In the genomic region with DNA sequence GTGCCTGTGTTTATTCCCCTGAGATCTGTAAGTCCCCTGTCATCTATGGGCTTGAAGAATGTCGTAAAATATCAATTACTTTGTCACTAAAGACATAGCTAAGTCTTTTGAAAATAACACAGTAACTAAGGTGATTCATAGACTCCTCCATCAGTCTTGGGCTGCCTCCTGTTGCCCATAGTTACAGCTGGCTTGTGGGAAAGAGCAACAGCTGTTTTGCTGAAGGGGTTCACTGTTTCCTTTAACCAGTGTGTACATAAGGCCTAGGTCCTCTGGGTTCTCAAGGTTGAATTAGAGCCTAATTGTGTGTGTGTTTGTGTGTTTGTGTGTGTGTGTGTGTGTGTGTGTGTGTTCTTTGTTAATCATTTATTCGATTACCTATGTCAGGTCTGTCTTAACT, we compare ENCODE assay signal across 21 mouse cellular contexts. TPM values are rescaled to one million over a fixed set of nuclear protein-coding genes. Genes with fewer than 3 reads are reported as not detected.
DNase-seq lines count a peak whose midpoint lies in the region; ATAC-seq and TF ChIP-seq lines count a peak whose summit lies in the region.
"Had no signal": no experiment of that assay in that cellular context is flagged by ENCODE, and none has a peak within 500 bp of the region (broad histone marks: within the 10 kb centered on the region; RNA-seq: fewer than 3 reads in every experiment).

No protein-coding gene starts in this region.

- no peak for TF ChIP-seq EP300 in stomach, postnatal 0 days (optimal IDR thresholded peaks at IDR 0.05)

- no peak overlapping the region for H3K27ac ChIP-seq in forebrain, postnatal 0 days (ENCODE audit: low read depth, low read length)
- no peak overlapping the region for H3K27ac ChIP-seq in forebrain, embryonic 10.5 days
- H3K27ac ChIP-seq in kidney, postnatal 0 days: no peak overlapping the region
- H3K27ac ChIP-seq in stomach, embryonic 15.5 days: no peak overlapping the region; the same call in 1 of the 2 replicates
- H3K27ac ChIP-seq in stomach, postnatal 0 days (replicated peaks): no peak overlapping the region
- H3K27ac ChIP-seq in stomach, embryonic 16.5 days (ENCODE audit: low read length): no peak overlapping the region
- H3K27ac ChIP-seq: forebrain, embryonic 12.5 days; hindbrain, embryonic 10.5 days; kidney, embryonic 15.5 days; limb, embryonic 15.5 days; liver, embryonic 14.5 days; midbrain, embryonic 13.5 days had no signal

- H3K4me2 ChIP-seq in forebrain, postnatal 0 days (ENCODE audit: low read depth): no peak overlapping the region
- H3K4me2 ChIP-seq in kidney, postnatal 0 days (ENCODE audit: low read length): no peak overlapping the region
- H3K4me2 ChIP-seq in stomach, embryonic 15.5 days: no peak overlapping the region
- H3K4me2 ChIP-seq in stomach, postnatal 0 days (replicated peaks; ENCODE audit: low read depth): no peak overlapping the region
- no peak overlapping the region for H3K4me2 ChIP-seq in stomach, embryonic 16.5 days (ENCODE audit: low read depth, low read length)
- H3K4me2 ChIP-seq: forebrain, embryonic 12.5 days; heart, embryonic 11.5 days; kidney, embryonic 15.5 days; limb, embryonic 15.5 days; lung, embryonic 14.5 days; midbrain, embryonic 13.5 days had no signal

- H3K9ac ChIP-seq in forebrain, postnatal 0 days: no peak overlapping the region
- no peak overlapping the region for H3K9ac ChIP-seq in kidney, postnatal 0 days (ENCODE audit: low read depth, low read length)
- no peak overlapping the region for H3K9ac ChIP-seq in stomach, embryonic 15.5 days
- no peak overlapping the region for H3K9ac ChIP-seq in stomach, postnatal 0 days (ENCODE audit: low read length)
- H3K9ac ChIP-seq in stomach, embryonic 16.5 days (ENCODE audit: low read length): no peak overlapping the region
- H3K9ac ChIP-seq: forebrain, embryonic 12.5 days; kidney, embryonic 15.5 days; limb, embryonic 15.5 days; liver, embryonic 14.5 days; lung, embryonic 14.5 days; midbrain, embryonic 13.5 days had no signal

- no peaks in the 10 kb centered on the region for H3K36me3 ChIP-seq in forebrain, postnatal 0 days (ENCODE audit: insufficient read depth)
- peaks cover 10% of the 10 kb centered on the region; the same call in 1 of the 2 replicates for H3K36me3 ChIP-seq in forebrain, embryonic 10.5 days (replicated peaks)
- 0 out of 2 replicates have a peak, but pooled peaks cover 3% of the 10 kb centered on the region for H3K36me3 ChIP-seq in kidney, postnatal 0 days (ENCODE audit: insufficient read depth, low read length)
- 0 out of 2 replicates have a peak, but pooled peaks cover 4% of the 10 kb centered on the region for H3K36me3 ChIP-seq in stomach, embryonic 15.5 days
- no peaks in the 10 kb centered on the region for H3K36me3 ChIP-seq in stomach, postnatal 0 days (ENCODE audit: control insufficient read depth, insufficient read depth, low read length)
- H3K36me3 ChIP-seq in stomach, embryonic 16.5 days (ENCODE audit: control insufficient read depth, insufficient read depth, low read length): no peaks in the 10 kb centered on the region
- H3K36me3 ChIP-seq: forebrain, embryonic 12.5 days; limb, embryonic 15.5 days; midbrain, embryonic 13.5 days had no signal

- 65% methylated on average over 2 of the region's 2 CpGs for WGBS in forebrain, postnatal 0 days
- 87% methylated on average over 2 of the region's 2 CpGs for WGBS in forebrain, embryonic 10.5 days
- 56% methylated on average over 2 of the region's 2 CpGs for WGBS in kidney, postnatal 0 days
- WGBS in stomach, embryonic 15.5 days: 55% methylated on average over 2 of the region's 2 CpGs
- WGBS in stomach, postnatal 0 days: 63% methylated on average over 2 of the region's 2 CpGs
- WGBS in stomach, embryonic 16.5 days: 71% methylated on average over 2 of the region's 2 CpGs

- no peak for TF ChIP-seq CTCF in forebrain, postnatal 0 days (IDR thresholded peaks at IDR 0.05; ENCODE audit: low read depth)
- TF ChIP-seq CTCF in kidney, postnatal 0 days (IDR thresholded peaks at IDR 0.05; ENCODE audit: low read depth): no peak
- TF ChIP-seq CTCF in stomach, postnatal 0 days (IDR thresholded peaks at IDR 0.05; ENCODE audit: low read depth): no peak

- H3K4me3 ChIP-seq in forebrain, postnatal 0 days (ENCODE audit: low read depth, low read length): no peak overlapping the region
- H3K4me3 ChIP-seq in forebrain, embryonic 10.5 days: no peak overlapping the region
- H3K4me3 ChIP-seq in kidney, postnatal 0 days (replicated peaks; ENCODE audit: low read depth, low read length): no peak overlapping the region
- no peak overlapping the region for H3K4me3 ChIP-seq in stomach, embryonic 15.5 days (replicated peaks)
- H3K4me3 ChIP-seq in stomach, postnatal 0 days (ENCODE audit: low read depth, low read length): no peak overlapping the region
- no peak overlapping the region for H3K4me3 ChIP-seq in stomach, embryonic 16.5 days (replicated peaks; ENCODE audit: low read length)
- H3K4me3 ChIP-seq: forebrain, embryonic 12.5 days; hindbrain, embryonic 10.5 days; kidney, embryonic 15.5 days; limb, embryonic 15.5 days; midbrain, embryonic 13.5 days had no signal

- ATAC-seq in forebrain, postnatal 0 days: peak; percentile 69; the same call in 1 of the 2 replicates
- ATAC-seq in kidney, postnatal 0 days (replicated peaks; ENCODE audit: low FRiP score, low read depth): 0 out of 2 replicates have a peak, but pooled peaks have one; percentile 59
- peak; percentile 85; the same call in 1 of the 2 replicates for ATAC-seq in stomach, embryonic 15.5 days (ENCODE audit: insufficient read depth, low FRiP score, low read depth)
- no peak for ATAC-seq in stomach, postnatal 0 days (ENCODE audit: low FRiP score, low TSS enrichment)
- ATAC-seq in stomach, embryonic 16.5 days (ENCODE audit: insufficient read depth, low FRiP score): peak; percentile 75
- ATAC-seq: CD4-positive, CD25-positive, alpha-beta regulatory T cell, adult 4 months; inflammation-experienced regulatory T-cells, adult 6 months; midbrain, embryonic 13.5 days had no signal

- H3K9me3 ChIP-seq in forebrain, postnatal 0 days (ENCODE audit: low read length): no peaks in the 10 kb centered on the region
- H3K9me3 ChIP-seq in forebrain, embryonic 10.5 days: no peaks in the 10 kb centered on the region
- no peaks in the 10 kb centered on the region for H3K9me3 ChIP-seq in kidney, postnatal 0 days (replicated peaks; ENCODE audit: low read length)
- no peaks in the 10 kb centered on the region for H3K9me3 ChIP-seq in stomach, embryonic 15.5 days
- H3K9me3 ChIP-seq in stomach, postnatal 0 days (ENCODE audit: control insufficient read depth, low read length): no peaks in the 10 kb centered on the region
- no peaks in the 10 kb centered on the region for H3K9me3 ChIP-seq in stomach, embryonic 16.5 days (replicated peaks; ENCODE audit: control insufficient read depth, low read length)
- H3K9me3 ChIP-seq: forebrain, embryonic 12.5 days; kidney, embryonic 15.5 days; limb, embryonic 15.5 days; midbrain, embryonic 13.5 days had no signal

- no peaks in the 10 kb centered on the region for H3K4me1 ChIP-seq in forebrain, postnatal 0 days (ENCODE audit: insufficient read depth)
- H3K4me1 ChIP-seq in forebrain, embryonic 10.5 days: no peaks in the 10 kb centered on the region
- 0 out of 2 replicates have a peak, but pooled peaks cover 4% of the 10 kb centered on the region for H3K4me1 ChIP-seq in kidney, postnatal 0 days (replicated peaks; ENCODE audit: insufficient read depth, low read length)
- no peaks in the 10 kb centered on the region for H3K4me1 ChIP-seq in stomach, embryonic 15.5 days
- no peaks in the 10 kb centered on the region for H3K4me1 ChIP-seq in stomach, postnatal 0 days (replicated peaks; ENCODE audit: control insufficient read depth, insufficient read depth)
- no peaks in the 10 kb centered on the region for H3K4me1 ChIP-seq in stomach, embryonic 16.5 days (ENCODE audit: control insufficient read depth, insufficient read depth, low read length)
- H3K4me1 ChIP-seq: forebrain, embryonic 12.5 days; hindbrain, embryonic 10.5 days; limb, embryonic 15.5 days; midbrain, embryonic 13.5 days had no signal

- no peaks in the 10 kb centered on the region for H3K27me3 ChIP-seq in forebrain, postnatal 0 days (ENCODE audit: insufficient read depth, low read length)
- H3K27me3 ChIP-seq in forebrain, embryonic 10.5 days (ENCODE audit: poor library complexity, severe bottlenecking): no peaks in the 10 kb centered on the region
- no peaks in the 10 kb centered on the region for H3K27me3 ChIP-seq in kidney, postnatal 0 days (ENCODE audit: insufficient read depth, low read length)
- no peaks in the 10 kb centered on the region for H3K27me3 ChIP-seq in stomach, embryonic 15.5 days (replicated peaks)
- no peaks in the 10 kb centered on the region for H3K27me3 ChIP-seq in stomach, postnatal 0 days (ENCODE audit: control insufficient read depth, insufficient read depth, low read length)
- H3K27me3 ChIP-seq in stomach, embryonic 16.5 days (ENCODE audit: control insufficient read depth, insufficient read depth, low read length): no peaks in the 10 kb centered on the region
- H3K27me3 ChIP-seq: forebrain, embryonic 12.5 days; kidney, embryonic 15.5 days; limb, embryonic 15.5 days; midbrain, embryonic 13.5 days had no signal

- DNase-seq in forebrain, postnatal 0 days: peak; percentile 10
- no peak for DNase-seq in forebrain, embryonic 10.5 days (ENCODE audit: extremely low spot score, low spot score)
- no peak for DNase-seq in kidney, postnatal 0 days (ENCODE audit: low spot score)
- no peak for DNase-seq in kidney, postnatal 10 days
- no peak for DNase-seq in stomach, postnatal 0 days (ENCODE audit: low spot score)
- no peak for DNase-seq in gastrocnemius, adult 8-10 months (ENCODE audit: low spot score in 2 of 2)
- DNase-seq: adrenal gland, postnatal 25 days; cerebellum, adult 9-10 months; gastrocnemius, postnatal 10 days; lung, embryonic 14.5 days had no signal

RNA-seq across cellular contexts. Expression of a gene that starts 24.6 kb away (rescaled TPM):
- 2.9 and 5.6 TPM in 2 replicates for total RNA-seq in forebrain, postnatal 0 days (2014; rRNA removed)
- polyA plus RNA-seq in forebrain, postnatal 0 days (2015; fragmentation: Nextera tagmentation; extraction: Ambion mirVana): 4.0 and 5.0 TPM in 2 replicates
- 11.1 and 13.2 TPM in 2 replicates for polyA plus RNA-seq in forebrain, embryonic 10.5 days (2016; fragmentation: Nextera tagmentation; extraction: Ambion mirVana)
- 24.6 and 29.0 TPM in 2 replicates for polyA plus RNA-seq in kidney, postnatal 0 days (2015; fragmentation: Nextera tagmentation; extraction: Ambion mirVana)
- 17.7 and 20.6 TPM in 2 replicates for polyA plus RNA-seq in stomach, embryonic 15.5 days (2015; fragmentation: Nextera tagmentation; extraction: Ambion mirVana)
- 11.0 and 11.8 TPM in 2 replicates for polyA plus RNA-seq in stomach, postnatal 0 days (2015; fragmentation: Nextera tagmentation; extraction: Ambion mirVana)
- 17.4 and 17.5 TPM in 2 replicates for polyA plus RNA-seq in stomach, embryonic 16.5 days (2015; fragmentation: Nextera tagmentation; extraction: Ambion mirVana)
- total RNA-seq in gastrocnemius, adult 8-10 months (2022): 10 to 100 TPM in 3 of 4 experiments, 1 to 10 TPM in 1; 7.4 to 11.1 (median 10.6) TPM

RNA-seq across cellular contexts. Expression of a gene that starts 39.4 kb away (rescaled TPM):
- 47.1 and 55.0 TPM in 2 replicates for total RNA-seq in forebrain, postnatal 0 days (2014; rRNA removed)
- polyA plus RNA-seq in forebrain, postnatal 0 days (2015; fragmentation: Nextera tagmentation; extraction: Ambion mirVana): 59.8 and 72.1 TPM in 2 replicates
- 87.3 and 88.2 TPM in 2 replicates for polyA plus RNA-seq in forebrain, embryonic 10.5 days (2016; fragmentation: Nextera tagmentation; extraction: Ambion mirVana)
- 79.0 and 84.9 TPM in 2 replicates for polyA plus RNA-seq in kidney, postnatal 0 days (2015; fragmentation: Nextera tagmentation; extraction: Ambion mirVana)
- 70.7 and 75.3 TPM in 2 replicates for polyA plus RNA-seq in stomach, embryonic 15.5 days (2015; fragmentation: Nextera tagmentation; extraction: Ambion mirVana)
- 52.8 and 54.5 TPM in 2 replicates for polyA plus RNA-seq in stomach, postnatal 0 days (2015; fragmentation: Nextera tagmentation; extraction: Ambion mirVana)
- polyA plus RNA-seq in stomach, embryonic 16.5 days (2015; fragmentation: Nextera tagmentation; extraction: Ambion mirVana): 69.9 and 71.2 TPM in 2 replicates
- 10 to 100 TPM; 12.9 to 14.9 (median 13.2) TPM for total RNA-seq in gastrocnemius, adult 8-10 months (2022)
